8 mouse cellular contexts compared by ENCODE assay signal in the genomic region with DNA sequence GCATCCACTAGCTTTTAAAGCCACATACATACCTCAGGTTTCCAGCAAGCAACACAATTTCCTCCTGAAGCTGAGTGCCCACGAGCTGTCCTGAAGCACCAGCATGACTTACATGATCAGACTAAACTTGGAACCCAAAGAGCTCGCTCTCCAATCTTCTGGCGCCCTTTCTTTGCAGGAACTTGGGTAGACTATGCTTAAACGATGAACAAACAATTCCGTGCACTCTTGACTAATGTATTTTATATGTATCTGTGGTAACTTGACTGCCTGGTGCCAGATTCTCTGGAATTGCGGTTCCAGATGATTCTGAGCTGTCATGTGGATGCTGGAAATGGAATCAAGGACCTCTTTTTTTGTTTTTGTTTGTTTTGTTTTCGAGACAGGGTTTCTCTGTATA. TPM values are rescaled to one million over a fixed set of nuclear protein-coding genes. Genes with fewer than 3 reads are reported as not detected.
DNase-seq lines count a peak whose midpoint lies in the region; ATAC-seq and TF ChIP-seq lines count a peak whose summit lies in the region.

No protein-coding gene starts in this region.

- no peak for DNase-seq in cerebellum, adult 2 months
- DNase-seq in cerebellum, postnatal 4 days (ENCODE audit: low spot score in 2 of 2), result no peak
- DNase-seq in testis, postnatal 14 days (ENCODE audit: low spot score), result no peak
- no peak for DNase-seq in gastrocnemius, postnatal 25 days
- no peak for DNase-seq in ovary, postnatal 10 days (ENCODE audit: low spot score)

- ATAC-seq in liver, embryonic 12.5 days, result no peak
- no peak for ATAC-seq in frontal cortex, adult (ENCODE audit: low TSS enrichment)

- H3K36me3 ChIP-seq in testis, adult 2 months (ENCODE audit: control insufficient read depth, insufficient read depth, low read length), result peaks cover 1% of the 10 kb centered on the region
- H3K36me3 ChIP-seq in liver, embryonic 12.5 days, result peaks cover 61% of the 10 kb centered on the region

- H3K9ac ChIP-seq in liver, embryonic 12.5 days, result peak overlapping the region; percentile 86

- H3K27ac ChIP-seq in cerebellum, adult 2 months (ENCODE audit: insufficient read depth, low read length), result no peak overlapping the region
- H3K27ac ChIP-seq in testis, adult 2 months (ENCODE audit: control insufficient read depth, insufficient read depth, low read depth, low read length), result no peak overlapping the region
- H3K27ac ChIP-seq in liver, embryonic 12.5 days, result peak overlapping the region; percentile 89; the same call in 1 of the 2 replicates

- TF ChIP-seq POLR2A in cerebellum, adult 2 months (IDR thresholded peaks at IDR 0.05; ENCODE audit: borderline replicate concordance, insufficient read depth, low read length), result no peak
- no peak for TF ChIP-seq POLR2A in testis, adult 2 months (IDR thresholded peaks at IDR 0.05; ENCODE audit: control insufficient read depth, low read depth, low read length)

- H3K4me2 ChIP-seq in liver, embryonic 12.5 days, result peak overlapping the region; percentile 94

- H3K27me3 ChIP-seq in cerebellum, adult 2 months (ENCODE audit: control insufficient read depth, insufficient read depth, low read length), result no peaks in the 10 kb centered on the region
- H3K27me3 ChIP-seq in testis, adult 2 months (ENCODE audit: control insufficient read depth, insufficient read depth, low read length), result no peaks in the 10 kb centered on the region
- H3K27me3 ChIP-seq in liver, embryonic 12.5 days (replicated peaks), result no peaks in the 10 kb centered on the region

- peak overlapping the region; percentile 15 for H3K4me3 ChIP-seq in cerebellum, adult 2 months (replicated peaks; ENCODE audit: insufficient read depth, low read depth, low read length)
- H3K4me3 ChIP-seq in testis, adult 2 months (ENCODE audit: control insufficient read depth, low read depth, low read length), result peak overlapping the region; percentile 97
- peak overlapping the region; percentile 80 for H3K4me3 ChIP-seq in liver, embryonic 12.5 days

- WGBS in cerebellum, adult 2 months, result 22% methylated on average over 7 of the region's 7 CpGs
- 23% methylated on average over 7 of the region's 7 CpGs for WGBS in liver, embryonic 12.5 days (ENCODE audit: insufficient replicate concordance)

- no peak for TF ChIP-seq CTCF in cerebellum, adult 2 months (IDR thresholded peaks at IDR 0.05; ENCODE audit: borderline replicate concordance, insufficient read depth, low read depth, low read length)
- TF ChIP-seq CTCF in testis, adult 2 months (IDR thresholded peaks at IDR 0.05; ENCODE audit: control insufficient read depth, insufficient read depth, insufficient replicate concordance, low read depth, low read length), result no peak

- no peaks in the 10 kb centered on the region for H3K4me1 ChIP-seq in cerebellum, adult 2 months (ENCODE audit: control insufficient read depth, insufficient read depth, low read length)
- peaks cover 2% of the 10 kb centered on the region; the same call in 1 of the 2 replicates for H3K4me1 ChIP-seq in testis, adult 2 months (ENCODE audit: control insufficient read depth, insufficient read depth, low read length)
- peaks cover 43% of the 10 kb centered on the region for H3K4me1 ChIP-seq in liver, embryonic 12.5 days

- no peaks in the 10 kb centered on the region for H3K9me3 ChIP-seq in liver, embryonic 12.5 days (replicated peaks)

RNA-seq across cellular contexts. Expression of a gene that starts 1.0 kb away (rescaled TPM):
- 23.1 and 23.9 TPM in 2 replicates for polyA plus RNA-seq in cerebellum, adult 2 months (2012; rRNA removed)
- 185 and 204 TPM in 2 replicates for polyA plus RNA-seq in testis, adult 2 months (2012; rRNA removed)
- 19.1 and 20.0 TPM in 2 replicates for polyA plus RNA-seq in liver, embryonic 12.5 days (2016; fragmentation: Nextera tagmentation; extraction: Ambion mirVana)
- total RNA-seq in gastrocnemius, postnatal 25 days (2021), result 10 to 100 TPM; 13.7 to 14.7 TPM

RNA-seq across cellular contexts. Expression of a gene that starts 24.5 kb away (rescaled TPM):
- 72.0 and 74.4 TPM in 2 replicates for polyA plus RNA-seq in cerebellum, adult 2 months (2012; rRNA removed)
- 23.5 and 24.5 TPM in 2 replicates for polyA plus RNA-seq in testis, adult 2 months (2012; rRNA removed)
- 39.9 and 42.0 TPM in 2 replicates for polyA plus RNA-seq in liver, embryonic 12.5 days (2016; fragmentation: Nextera tagmentation; extraction: Ambion mirVana)
- 10 to 100 TPM; 12.0 to 13.0 TPM for total RNA-seq in gastrocnemius, postnatal 25 days (2021)

RNA-seq across cellular contexts. Expression of a gene that starts 51.8 kb away (rescaled TPM):
- 74.0 TPM in 2 replicates for polyA plus RNA-seq in cerebellum, adult 2 months (2012; rRNA removed)
- 36.0 and 36.7 TPM in 2 replicates for polyA plus RNA-seq in testis, adult 2 months (2012; rRNA removed)
- 13.0 and 14.4 TPM in 2 replicates for polyA plus RNA-seq in liver, embryonic 12.5 days (2016; fragmentation: Nextera tagmentation; extraction: Ambion mirVana)
- total RNA-seq in gastrocnemius, postnatal 25 days (2021), result 10 to 100 TPM; 53.5 to 57.4 TPM

RNA-seq across cellular contexts. Expression of a gene that starts 52.4 kb away (rescaled TPM):
- 242 and 270 TPM in 2 replicates for polyA plus RNA-seq in cerebellum, adult 2 months (2012; rRNA removed)
- 381 and 421 TPM in 2 replicates for polyA plus RNA-seq in testis, adult 2 months (2012; rRNA removed)
- 214 and 218 TPM in 2 replicates for polyA plus RNA-seq in liver, embryonic 12.5 days (2016; fragmentation: Nextera tagmentation; extraction: Ambion mirVana)
- total RNA-seq in gastrocnemius, postnatal 25 days (2021), result 100 to 1,000 TPM; 112 to 120 TPM

Comparison
In these comparisons a context has a peak if more than half of its experiments do, and no peak if none do; other contexts are left out.
1. H3K4me3 ChIP-seq: peak in every context shown above with its lines; median percentile 97 in testis, adult 2 months; 80 in liver, embryonic 12.5 days; 15 in cerebellum, adult 2 months.